Mouse (Mus musculus): Measurements from ENCODE around the gene Them7.

DNA sequence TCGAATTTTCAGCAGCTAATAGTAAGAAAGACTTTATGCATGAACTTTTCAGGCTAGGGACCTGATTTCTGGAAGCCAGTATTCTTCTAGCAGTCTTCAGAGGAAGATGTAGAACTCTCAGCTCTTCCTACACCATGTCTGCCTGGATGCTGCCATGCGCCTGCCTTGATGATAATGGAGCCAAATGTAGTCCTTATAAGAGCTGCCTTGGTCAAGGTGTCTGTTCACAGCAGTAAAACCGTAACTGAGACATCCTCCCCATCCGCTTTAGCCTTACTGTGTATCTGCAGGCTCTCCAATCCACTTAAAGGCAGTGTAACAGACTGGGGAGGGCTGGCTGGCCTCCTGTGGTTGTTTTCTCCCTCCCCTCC, 167.3 kb downstream of the Them7 start:
- TF ChIP-seq CTCF (IDR thresholded peaks at IDR 0.05; ENCODE audit: low read depth, low read length) (no peak), GATA1 (IDR thresholded peaks at IDR 0.05; ENCODE audit: borderline replicate concordance, low read length) (no peak), GATA2 (IDR thresholded peaks at IDR 0.05; ENCODE audit: borderline replicate concordance, low read depth, low read length) (no peak), POLR2AphosphoS5 (IDR thresholded peaks at IDR 0.05; ENCODE audit: insufficient replicate concordance, low read depth, low read length) (no peak)
